Mouse (Mus musculus) 3134 (cell line): ENCODE measurements around the gene BC028528.
"Not testable (repeated sequence)": the region's sequence is repeated elsewhere in the genome, so short reads cannot be mapped to it uniquely, and the experiment has no call there.

Experiments
- DNase-seq: peaks from one replicate; pipeline ENCODE4 v3.0.0-alpha.2; 2011; ENCODE audit warnings: low spot score; ENCODE audit not compliant: insufficient read length; ENCODE audit errors: extremely low read depth

The BC028528 gene

DNA sequence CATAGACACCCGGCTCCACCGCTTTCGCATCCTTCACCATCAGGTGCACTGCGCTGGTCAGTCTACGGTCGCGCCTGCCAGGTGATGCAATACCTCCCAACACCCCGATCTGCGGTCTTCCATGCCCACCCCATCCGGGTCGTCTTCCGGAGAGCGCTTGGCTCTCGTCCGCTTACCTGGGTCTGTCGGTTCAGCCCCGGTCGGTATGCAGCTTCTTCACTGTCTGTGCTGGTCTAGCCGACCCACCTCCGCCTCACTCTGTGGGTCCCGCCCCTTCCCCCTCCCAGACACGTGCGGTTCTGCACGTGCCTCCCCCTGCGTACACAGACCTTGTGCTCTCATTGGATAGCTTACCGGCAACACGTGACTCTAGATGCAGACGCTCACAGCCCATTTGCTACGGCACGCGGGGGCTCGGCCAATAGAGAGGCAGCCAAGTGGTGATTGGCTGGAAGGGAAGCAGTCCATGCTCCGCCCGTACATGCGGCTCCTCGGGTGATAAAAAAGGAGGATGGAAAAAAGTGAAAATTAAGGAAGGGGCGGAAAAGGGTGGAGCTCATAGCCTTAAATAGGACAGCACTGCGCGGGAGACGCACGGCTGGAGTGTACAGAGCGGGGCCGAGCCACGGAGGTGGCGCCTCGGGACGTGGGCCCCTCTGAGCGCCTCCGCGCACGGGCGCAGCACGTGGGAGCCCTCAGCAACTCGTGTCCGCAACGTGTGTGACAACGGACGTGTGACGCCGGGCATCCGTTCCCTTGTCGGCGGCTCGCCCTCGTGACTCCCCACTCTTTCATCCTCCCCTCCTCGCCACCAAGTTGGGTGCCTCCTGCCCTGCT, 9.6 kb downstream of the BC028528 start, which contains the start of gene Ciart:
TSS of gene Ciart (minus strand) at position 273 of the 837 bp plus-strand sequence.
- DNase-seq = peak; percentile 92

DNA sequence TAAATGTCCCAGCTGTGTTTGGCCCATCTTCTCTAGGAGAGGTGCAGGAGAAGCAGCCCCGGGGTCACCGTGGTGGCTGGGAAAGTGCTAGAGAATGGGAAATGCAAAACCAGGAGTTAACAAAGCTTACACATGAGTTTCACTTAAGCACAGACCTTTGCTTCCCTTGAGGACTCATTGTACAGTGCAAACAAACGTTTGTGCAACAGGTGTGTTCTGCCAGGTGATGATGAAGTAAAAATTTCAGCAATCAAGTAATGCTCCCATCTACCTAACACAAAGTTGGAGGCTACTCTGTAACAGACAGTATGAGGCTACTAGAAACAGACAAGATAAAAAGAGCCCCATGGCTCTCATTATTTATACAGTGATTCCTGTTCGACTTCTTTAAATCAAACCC, 12.7 kb downstream of the BC028528 start:
- DNase-seq = no peak

DNA sequence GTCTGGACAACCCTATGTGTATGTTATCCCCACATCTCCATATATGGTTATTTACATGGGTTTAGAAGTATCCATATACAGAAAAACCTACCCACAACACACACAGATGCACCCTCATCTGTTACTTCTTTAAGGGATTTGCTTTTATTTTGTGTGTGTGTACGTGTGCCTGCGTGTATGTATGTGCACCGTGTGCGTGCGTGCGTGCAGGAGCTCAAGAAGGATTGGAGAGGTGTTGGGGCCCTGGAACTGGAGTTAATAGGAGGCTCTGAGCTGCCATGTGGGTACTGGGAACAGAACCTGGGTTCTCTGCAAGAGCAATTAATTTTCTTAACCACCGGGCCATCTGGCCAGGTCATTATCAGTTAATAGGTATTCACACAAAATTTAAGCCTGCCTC, 19.8 kb downstream of the BC028528 start:
- DNase-seq = no peak

DNA sequence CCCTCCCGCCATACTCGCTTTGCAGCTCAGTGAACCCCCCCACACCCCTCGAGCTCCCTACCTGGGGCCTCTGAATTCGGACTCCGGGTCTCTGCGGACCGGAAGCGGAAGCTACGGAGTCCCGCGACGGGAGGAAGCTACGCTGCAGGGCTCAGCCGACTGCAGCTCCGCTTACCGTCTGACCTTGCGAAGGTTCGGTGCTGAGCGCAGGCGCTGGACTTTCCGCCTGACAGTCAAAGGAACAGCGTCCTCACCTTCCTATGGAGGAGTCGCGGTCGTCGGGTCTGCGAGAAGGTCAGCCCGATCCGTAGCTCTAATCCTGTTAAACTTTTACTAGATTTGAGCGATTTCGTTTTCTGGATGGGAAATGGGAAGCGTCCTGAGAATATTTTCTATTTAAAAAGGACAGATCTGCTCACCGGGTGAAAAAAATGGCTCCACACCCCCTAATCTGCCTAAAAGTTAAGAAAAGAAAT, 20.4 kb downstream of the BC028528 start, which contains the start of gene Mrps21:
TSS of gene Mrps21 (minus strand) at position 128 of the 476 bp plus-strand sequence.
- DNase-seq = peak; percentile 90

DNA sequence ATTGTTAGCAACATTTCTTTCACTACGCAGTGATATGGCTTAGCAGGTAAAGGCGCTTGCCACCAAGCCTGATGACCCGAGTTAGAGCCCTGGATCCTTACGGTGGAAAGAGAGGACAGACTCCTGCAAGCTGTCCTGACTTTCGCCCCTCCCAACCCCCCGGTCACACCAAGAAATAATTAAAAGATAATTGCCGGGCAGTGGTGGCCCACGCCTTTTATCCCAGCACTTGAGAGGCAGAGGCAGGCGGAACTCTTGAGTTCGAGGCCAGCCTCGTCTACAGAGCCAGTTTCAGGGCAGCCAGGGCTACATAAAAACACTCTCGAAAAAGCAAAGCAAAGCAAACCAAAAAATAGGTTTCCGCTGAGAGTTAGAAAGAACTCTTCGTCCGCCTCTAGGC, 20.8 kb downstream of the BC028528 start:
- no peak for DNase-seq

DNA sequence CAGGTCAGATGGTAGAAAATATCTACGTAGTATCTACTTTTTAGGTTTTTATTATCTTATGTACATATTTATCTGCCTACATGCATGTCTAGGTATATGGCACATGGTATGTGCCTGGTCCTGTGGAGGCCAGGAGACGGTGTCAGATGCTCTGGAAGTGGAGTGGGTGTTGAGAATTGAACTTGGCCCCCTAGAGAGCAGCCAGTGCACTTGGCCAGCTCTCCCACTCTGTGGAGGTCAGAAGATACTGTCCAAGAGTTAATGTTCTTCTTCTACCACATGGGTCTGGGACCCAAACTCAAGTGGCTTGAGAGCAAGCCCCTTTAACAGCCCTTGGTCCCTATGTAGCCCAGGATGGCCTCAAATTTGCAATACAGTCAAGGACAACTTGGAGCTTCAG, 24.4 kb downstream of the BC028528 start:
- DNase-seq = no peak

DNA sequence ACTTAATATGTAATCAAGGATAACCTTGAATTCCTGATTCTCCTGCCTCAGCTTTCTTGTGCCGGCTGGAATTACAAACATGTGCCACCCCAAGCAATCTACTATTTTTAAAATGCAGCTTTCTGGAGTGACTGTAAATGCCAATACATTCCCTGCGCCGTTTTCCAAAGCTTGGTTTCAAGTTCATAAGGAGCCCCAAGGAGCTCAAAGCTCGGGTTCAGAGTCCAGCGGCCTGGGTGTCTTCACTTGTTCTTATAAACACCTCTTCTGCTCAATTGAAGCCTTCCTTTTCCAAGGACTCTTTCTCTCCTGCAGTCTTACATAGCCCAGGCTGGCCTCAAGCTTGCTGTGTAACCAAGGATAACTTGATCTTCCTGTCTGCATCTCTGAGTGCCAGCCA, 25.7 kb downstream of the BC028528 start:
- DNase-seq = no peak

DNA sequence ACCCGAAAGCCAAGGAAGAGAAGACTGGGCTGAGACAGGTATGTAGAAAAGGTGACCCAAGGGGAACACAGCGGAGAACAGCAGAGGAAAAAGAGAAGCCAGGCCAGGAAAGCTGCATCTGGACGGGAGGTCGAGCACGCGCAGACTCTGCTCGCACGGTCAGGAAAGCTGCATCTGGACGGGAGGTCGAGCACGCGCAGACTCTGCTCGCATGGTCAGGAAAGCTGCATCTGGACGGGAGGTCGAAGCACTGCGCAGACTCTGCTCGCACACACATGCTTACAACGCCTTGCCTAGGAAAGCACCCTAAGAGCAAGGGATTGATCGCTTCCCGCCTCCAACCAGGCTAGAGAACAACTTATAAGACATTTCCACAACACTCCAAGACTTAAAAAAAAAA, 26.2 kb downstream of the BC028528 start:
- no peak for DNase-seq

DNA sequence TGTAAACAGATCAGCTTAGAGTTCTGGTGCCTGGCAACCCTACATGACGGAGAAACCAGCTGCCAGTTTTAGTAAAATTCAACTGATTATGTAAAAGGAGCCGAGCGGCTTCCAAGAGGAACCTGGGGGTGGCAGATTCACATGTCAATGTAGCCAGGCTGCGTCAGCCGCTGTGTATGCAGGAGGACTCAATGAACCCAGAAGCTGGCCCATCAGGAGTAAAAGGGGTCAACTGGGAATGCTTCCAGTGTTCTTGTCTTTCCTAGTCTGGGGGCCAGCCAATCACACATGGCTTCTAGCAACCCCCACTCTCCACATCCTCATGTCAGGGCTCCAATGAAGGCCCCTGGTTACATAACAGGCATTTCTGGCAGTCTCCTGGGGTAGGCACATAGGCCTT, 26.8 kb downstream of the BC028528 start:
- no peak for DNase-seq

DNA sequence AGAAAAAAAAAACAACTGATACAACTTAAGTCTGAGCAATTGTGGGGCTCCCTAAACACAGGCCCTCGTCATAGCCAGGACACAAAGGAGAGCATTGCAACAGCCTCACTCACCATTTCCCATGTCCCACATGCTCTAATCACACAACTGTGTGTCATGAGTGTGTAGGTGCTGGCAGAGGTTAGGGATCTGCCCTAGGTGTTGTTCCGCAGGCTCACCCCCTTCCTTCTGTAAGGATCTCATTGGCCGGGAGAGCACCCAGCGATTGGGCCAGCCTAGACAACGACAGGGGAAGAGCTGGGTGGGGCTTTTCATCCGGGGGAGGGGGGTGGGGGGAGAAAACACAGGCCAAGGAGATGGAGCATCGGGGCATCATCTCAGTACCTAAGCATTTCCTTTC, 28.2 kb downstream of the BC028528 start:
- DNase-seq = no peak

DNA sequence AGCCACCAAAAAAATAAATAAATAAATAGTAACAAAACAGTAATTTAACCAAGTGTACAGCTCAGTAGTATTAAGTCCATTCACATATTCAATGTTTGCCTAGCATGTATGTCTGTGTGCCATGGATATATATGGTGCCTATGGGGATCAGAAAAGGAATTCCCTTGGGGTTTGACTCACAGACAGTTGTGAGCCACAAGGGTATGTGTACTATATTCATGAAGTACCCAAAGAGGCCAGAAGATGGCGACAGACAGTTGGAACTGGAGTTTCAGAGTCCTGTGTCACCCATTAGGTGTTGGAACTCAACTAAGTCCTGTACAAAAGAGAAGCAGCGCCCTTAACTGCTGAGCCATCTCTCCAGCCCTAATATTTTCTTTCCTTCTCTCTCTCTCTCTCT, 30.0 kb downstream of the BC028528 start:
- peak; percentile 55 for DNase-seq

DNA sequence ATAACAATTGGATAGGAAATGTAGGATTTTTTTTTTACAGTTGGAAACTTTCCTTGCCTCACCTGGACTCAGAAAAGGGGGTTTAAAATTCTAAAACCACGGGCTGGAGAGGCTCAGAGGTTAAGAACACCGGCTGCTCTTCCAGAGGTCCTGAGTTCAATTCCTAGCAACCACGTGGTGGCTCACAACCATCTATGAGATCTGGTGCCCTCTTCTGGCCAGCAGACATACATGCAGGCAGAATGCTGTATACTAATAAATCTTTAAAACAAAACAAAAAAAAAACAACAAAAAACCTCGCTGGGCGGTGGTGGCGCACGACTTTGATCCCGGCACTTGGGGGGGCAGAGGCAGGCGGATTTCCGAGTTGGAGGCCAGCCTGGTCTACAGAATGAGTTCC, 30.6 kb downstream of the BC028528 start:
- DNase-seq = peak; percentile 50

DNA sequence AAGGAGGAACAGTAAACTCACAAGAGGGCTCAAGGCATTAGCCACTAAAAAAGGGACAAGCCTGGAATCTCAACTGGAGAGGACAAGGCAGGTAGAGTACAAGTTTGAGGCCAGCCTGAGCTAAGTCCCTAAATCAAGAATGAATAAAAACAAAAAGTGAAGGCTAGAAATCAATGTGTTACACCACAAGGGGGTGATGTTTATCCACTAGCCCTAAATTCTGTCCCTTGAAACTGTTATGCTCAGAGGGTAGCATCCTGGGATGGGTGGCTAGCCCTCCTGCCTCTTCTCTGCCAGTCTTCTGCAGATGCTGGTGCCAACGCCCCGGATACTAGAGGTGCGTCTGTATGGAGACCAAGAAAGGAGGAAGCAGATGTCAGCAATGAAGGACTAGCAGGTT, 31.5 kb downstream of the BC028528 start:
- no peak for DNase-seq

DNA sequence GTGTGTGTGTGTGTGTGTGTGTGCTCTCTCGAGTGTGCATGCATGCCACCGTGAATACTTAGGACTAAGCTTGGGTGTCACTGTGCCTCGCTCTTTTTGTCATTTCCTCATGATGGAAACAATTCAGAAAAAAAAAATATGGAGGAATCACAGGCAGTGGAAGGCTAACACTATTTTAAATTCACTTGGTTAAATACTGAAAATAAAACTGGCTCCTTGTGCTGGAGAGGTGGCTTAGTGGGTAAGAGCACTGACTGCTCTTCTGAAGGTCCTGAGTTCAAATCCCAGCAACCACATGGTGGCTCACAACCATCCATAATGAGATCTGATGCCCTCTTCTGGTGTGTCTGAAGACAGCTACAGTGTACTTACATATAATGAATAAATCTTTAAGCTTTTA, 33.5 kb downstream of the BC028528 start:
- not testable (repeated sequence) for DNase-seq

DNA sequence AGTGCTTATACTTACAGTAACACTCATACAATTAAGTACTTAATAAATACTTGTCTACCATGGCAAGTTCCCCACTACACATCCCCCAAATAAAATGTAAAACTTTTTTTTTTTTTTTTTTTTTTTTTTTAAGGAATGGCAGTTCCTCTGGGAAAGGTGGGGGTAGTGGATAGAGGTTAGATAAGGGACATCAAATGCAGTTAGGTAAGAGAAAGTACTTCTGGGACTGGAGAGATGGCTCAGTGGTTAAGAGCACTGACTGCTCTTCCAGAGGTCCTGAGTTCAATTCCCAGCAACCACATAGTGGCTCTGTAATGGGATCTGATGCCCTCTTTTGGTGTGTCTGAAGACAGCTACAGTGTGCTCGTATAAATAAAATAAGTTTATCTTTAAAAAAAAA, 34.8 kb downstream of the BC028528 start:
- not testable (repeated sequence) for DNase-seq

DNA sequence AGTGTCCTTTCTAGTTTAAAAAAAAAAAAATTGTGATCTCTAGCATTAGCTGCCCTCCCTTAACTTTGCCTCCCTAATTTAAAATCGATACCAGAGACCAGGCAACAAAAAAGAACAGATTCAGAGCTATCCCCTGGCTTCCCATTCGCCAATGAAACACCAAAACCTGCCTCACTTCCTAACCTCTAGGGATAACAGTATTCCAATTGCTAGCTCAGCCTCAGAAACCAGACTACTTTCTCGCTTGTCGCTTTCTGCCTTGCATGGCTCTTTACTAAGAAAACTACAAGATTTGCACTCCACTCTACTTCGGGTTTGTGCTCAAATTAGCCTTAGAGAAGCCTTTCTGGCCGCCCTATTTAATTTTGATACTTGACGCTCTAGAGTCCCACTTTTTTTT, 35.7 kb downstream of the BC028528 start:
- DNase-seq = no peak

DNA sequence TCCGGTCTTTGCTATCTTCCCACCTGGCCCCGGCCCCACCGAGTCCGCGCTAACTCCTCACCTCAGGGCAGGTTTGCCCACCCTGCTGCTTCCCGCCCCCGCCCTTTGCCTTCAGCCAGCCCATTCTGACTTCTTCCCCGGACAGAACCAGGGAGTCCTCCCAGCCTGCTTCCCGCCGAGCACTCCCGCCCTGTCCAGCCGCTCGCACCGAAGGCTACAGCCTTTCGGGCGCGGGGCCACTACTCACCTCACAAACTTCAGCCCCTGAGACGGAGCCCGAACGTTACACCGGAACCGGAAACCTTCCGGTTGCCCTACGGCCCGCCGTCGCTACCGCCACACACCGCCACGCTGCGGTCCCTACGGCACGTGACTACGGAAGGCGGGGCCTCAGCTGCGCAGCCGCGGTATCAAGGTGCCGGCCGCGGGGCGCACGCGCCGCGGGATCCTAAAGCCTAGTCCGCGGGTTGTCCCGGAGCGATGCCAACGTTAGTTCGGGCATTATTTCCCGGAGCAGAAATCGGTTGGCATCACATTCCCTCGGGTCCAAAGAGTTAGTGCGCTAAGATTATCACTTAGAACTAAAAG, 36.2 kb downstream of the BC028528 start, which contains the start of gene Prpf3:
TSS of gene Prpf3 (minus strand) at position 384 of the 588 bp plus-strand sequence.
- DNase-seq = peak; percentile 95

DNA sequence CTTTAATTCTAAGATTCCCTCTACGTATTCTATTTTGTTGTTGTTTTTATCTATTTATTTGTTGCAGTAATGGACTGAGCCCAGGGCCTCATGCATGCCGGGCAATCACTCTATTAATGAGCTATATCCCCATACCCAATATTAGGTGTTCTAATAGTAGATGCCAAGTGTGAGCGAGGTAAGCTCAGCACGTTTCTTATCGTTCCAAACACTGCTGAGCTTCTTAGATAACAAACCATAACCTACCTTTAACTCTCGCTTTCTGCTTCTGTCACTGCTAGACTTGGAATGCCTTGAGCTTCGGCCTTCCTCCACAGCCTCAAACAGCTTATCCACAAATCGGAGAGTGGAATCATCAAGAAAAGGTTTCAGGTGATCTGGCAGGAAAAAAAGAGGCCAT, 40.5 kb downstream of the BC028528 start:
- no peak for DNase-seq

DNA sequence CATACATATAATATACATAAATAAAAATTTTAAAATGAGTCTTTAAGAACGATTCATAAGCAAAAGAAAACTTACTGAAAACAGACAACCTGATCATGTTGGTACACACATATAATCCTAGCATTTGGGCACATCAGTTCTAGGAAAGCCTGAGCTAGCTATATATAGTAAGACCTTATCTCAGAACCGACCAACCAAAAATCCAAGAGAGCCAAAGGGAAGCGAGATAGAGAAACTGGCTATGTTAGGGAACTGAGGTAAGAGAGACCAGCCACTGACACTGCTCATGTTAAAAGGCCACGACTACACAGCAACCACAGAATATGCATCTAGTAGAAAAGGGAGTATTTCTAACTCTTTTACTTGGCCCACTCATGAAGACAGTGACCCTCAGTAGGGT, 41.2 kb downstream of the BC028528 start:
- no peak for DNase-seq

DNA sequence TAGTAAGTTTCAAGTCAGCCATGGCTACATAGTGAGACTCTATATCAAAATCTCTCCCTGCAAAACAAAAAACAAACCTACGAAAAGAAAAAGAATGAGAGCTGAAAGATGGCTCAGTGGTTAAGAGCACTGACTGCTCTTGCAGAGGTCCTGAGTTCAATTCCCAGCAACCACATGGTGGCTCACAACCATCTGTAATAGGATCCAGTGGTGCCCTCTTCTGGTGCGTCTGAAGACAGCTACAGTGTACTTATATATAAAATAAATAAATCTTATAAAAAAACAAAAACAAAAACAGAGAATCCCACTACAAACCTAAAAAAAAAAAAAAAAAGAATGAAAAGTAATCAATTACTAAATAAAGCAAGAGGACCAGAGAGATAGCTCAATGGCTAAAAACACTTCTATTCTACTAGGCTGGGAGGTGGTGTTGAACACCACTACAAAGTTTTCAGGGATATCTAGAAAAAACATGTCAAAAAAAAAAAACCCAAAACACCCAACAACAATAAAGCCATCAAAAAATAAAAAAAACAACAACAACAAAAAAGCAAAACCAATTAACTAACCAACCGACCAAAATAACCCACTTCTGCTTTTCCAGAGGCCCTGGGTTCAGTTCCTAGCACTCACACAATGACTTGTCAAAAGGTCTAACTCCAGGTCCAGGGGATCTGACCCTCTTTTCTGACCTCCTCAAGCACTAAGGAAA, 49.1 kb downstream of the BC028528 start:
- no peak for DNase-seq

DNA sequence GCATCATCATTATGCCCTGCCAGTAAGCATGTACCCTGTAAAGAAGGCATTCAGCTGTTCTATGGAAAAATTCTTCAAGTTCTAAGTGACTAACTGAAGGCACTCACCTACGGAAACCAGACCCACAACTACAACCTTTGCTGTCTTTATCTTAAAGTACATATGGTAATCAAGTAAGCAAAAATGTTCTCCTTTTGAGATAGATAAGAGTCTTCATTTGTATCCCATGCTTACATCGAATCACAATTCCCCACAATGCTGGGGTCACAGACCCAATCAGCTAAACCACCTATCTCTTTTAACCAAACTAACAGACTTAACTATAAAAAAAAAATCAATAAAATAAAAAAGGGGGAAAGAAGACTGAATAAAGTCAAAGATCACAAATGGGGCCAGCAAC, 52.6 kb downstream of the BC028528 start:
- no peak for DNase-seq
